Mouse (Mus musculus) CH12.LX (cell line): ENCODE measurements around the gene Serinc5.

ENCODE experiments used
- CHD1 ChIP-seq: IDR thresholded peaks from 2 replicates; pipeline ENCODE4 v1.6.1; 2012; ENCODE audit warnings: low read depth, low read length, improper control_type of control experiment, inconsistent platforms
- CTCF ChIP-seq, 2 experiments: IDR thresholded peaks in 1 of 2; conservative IDR thresholded peaks in 1 of 2; 2 replicates each; pipeline ENCODE4 v1.5.1; 2011 to 2012; ENCODE audit warnings: low read depth in 2 of 2, low read length in 2 of 2, improper control_type of control experiment in 1 of 2, inconsistent platforms in 1 of 2, mild to moderate bottlenecking in 1 of 2, moderate library complexity in 1 of 2
- POLR2A ChIP-seq: IDR thresholded peaks from 2 replicates; pipeline ENCODE4 v1.6.1; 2011; ENCODE audit warnings: low read depth, mild to moderate bottlenecking, improper control_type of control experiment, low read length
- RCOR1 ChIP-seq: conservative IDR thresholded peaks from 2 replicates; pipeline ENCODE4 v1.6.1; 2012; ENCODE audit warnings: low read depth, mild to moderate bottlenecking, inconsistent platforms, low read length, improper control_type of control experiment

DNA sequence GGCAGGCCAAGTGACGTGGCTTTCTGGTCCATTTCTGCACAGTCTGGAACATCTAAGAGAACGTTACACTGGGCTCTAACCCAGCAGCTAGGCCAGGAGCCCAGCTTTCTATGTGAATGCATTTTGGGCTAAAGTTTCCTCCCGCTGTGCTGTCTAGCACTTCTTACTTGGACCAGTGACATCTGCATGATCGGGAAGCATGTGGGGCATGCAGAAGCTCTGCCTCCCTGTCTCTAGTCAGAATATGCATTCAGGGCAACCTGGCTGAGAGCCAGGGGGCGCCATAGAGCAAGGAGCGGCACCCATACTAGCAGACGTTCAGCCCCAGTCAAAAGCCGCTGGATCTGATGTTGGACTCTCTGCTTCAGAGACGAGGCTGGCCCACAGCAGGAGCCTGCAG is 122.4 kb downstream of the Serinc5 start:
- TF ChIP-seq RCOR1 = no peak
- TF ChIP-seq CTCF (conservative IDR thresholded peaks at IDR 0.05 in 1 of 2, IDR thresholded peaks at IDR 0.05 in 1 of 2; ENCODE audit: low read depth in 2 of 2, low read length in 2 of 2) = peak; percentile 37 to 73; a peak in 3 of 4 replicates
- no peak for TF ChIP-seq CHD1
- no peak for TF ChIP-seq POLR2A
